Mouse (Mus musculus): Measurements from ENCODE around the gene Atg4c. TPM values are rescaled to one million over a fixed set of nuclear protein-coding genes. Genes with fewer than 3 reads are reported as not detected.

Atg4c gene
- total RNA-seq, 2 experiments from 2014 or later, result 25.3 to 29.3 TPM

Other genes starting within 250 kb of the Atg4c start
- not detected for gene Angptl3, start 163.0 kb upstream of the Atg4c start, total RNA-seq (2021)
- 10 to 100 TPM; 62.8 to 70.9 TPM for gene Dock7, start 73.0 kb upstream of the Atg4c start, total RNA-seq (2021)
- under 1 TPM; 0.41 to 0.69 TPM for gene Gm12689, start 102.0 kb downstream of the Atg4c start, total RNA-seq (2021)

All from left cerebral cortex, postnatal 10 days (tissue).